Mouse (Mus musculus): ENCODE data around the gene Ssxb2.
"Not testable (repeated sequence)": the region's sequence is repeated elsewhere in the genome, so short reads cannot be mapped to it uniquely, and the experiment has no call there.

Gene Ssxb2

DNA sequence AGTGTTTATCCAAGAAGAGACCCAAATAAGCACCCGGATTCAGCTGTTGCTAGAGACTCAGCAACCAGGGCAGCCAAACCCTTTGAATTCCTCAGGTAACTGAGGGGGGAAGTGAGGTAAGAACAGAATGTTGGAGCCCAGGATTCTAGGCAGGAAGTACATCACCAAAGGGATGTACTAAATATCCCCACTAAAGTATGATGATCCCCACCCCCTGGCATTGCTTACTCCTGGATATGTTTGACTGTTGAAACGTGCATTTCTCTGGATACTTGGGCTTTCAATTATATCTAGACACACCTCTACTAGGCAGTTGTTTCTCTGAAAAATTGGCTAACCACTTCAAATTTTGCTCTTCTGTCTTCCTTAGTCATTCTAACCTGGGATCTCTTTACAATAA is at the start of gene Ssxb2:
Ssxb2 (minus strand) TSS at position 101 of the 400 bp plus-strand sequence.
- not testable (repeated sequence) for DNase-seq

DNA sequence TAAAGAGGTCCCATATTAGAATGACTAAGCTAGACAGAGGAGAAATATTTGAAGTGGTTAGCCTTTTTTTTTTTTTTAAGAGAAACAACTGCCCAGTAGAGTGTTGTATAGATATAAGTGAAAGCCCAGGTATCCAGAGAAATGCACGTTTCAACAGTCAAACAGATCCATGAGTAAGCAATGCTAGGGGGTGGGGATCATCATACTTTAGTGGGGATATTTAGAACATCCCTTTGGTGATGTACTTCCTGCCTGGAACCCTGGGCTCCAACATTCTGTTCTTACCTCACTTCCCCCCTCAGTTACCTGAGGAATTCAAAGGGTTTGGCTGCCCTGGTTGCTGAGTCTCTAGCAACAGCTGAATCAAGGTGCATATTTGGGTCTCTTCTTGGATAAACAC is 48.5 kb downstream of the Ssxb2 start, which contains the start of gene Ssxb1:
Ssxb1 (plus strand) TSS at position 301 of the 400 bp plus-strand sequence.
- not testable (repeated sequence) for DNase-seq

All from right cerebral cortex, postnatal 25 days (tissue).